In genomic region chr13:98925486-98926212, GRCm38 (mm10) we compare ENCODE assay signal across 9 mouse cellular contexts. TPM values are rescaled to one million over a fixed set of nuclear protein-coding genes. Genes with fewer than 3 reads are reported as not detected.
DNase-seq lines count a peak whose midpoint lies in the region; ATAC-seq and TF ChIP-seq lines count a peak whose summit lies in the region.
"Had no signal": no experiment of that assay in that cellular context is flagged by ENCODE, and none has a peak within 500 bp of the region (broad histone marks: within the 10 kb centered on the region; RNA-seq: fewer than 3 reads in every experiment).

No protein-coding gene starts in this region.

- H3K27me3 ChIP-seq in ES-Bruce4 (ENCODE audit: control insufficient read depth, insufficient read depth, low read length, poor library complexity, severe bottlenecking) = no peaks in the 10 kb centered on the region
- H3K27me3 ChIP-seq in forebrain, embryonic 11.5 days (ENCODE audit: control insufficient read depth, insufficient read depth, low read length) = no peaks in the 10 kb centered on the region
- H3K27me3 ChIP-seq in lung, embryonic 14.5 days (ENCODE audit: insufficient read depth, low read length) = no peaks in the 10 kb centered on the region
- no peaks in the 10 kb centered on the region for H3K27me3 ChIP-seq in neural tube, embryonic 13.5 days

- no peaks in the 10 kb centered on the region for H3K36me3 ChIP-seq in ES-Bruce4 (ENCODE audit: control insufficient read depth, insufficient read depth, low read length, poor library complexity, severe bottlenecking)
- H3K36me3 ChIP-seq in forebrain, embryonic 11.5 days (ENCODE audit: control insufficient read depth, insufficient read depth, low read length) = peaks cover 14% of the 10 kb centered on the region
- peaks cover 19% of the 10 kb centered on the region for H3K36me3 ChIP-seq in lung, embryonic 14.5 days (ENCODE audit: insufficient read depth)
- H3K36me3 ChIP-seq in neural tube, embryonic 13.5 days = peaks cover 16% of the 10 kb centered on the region

- no peak for TF ChIP-seq POLR2A in ES-Bruce4 (IDR thresholded peaks at IDR 0.05; ENCODE audit: insufficient read depth, low read length)

- peak overlapping the region; percentile 68 for H3K4me2 ChIP-seq in forebrain, embryonic 11.5 days (ENCODE audit: low read depth, low read length, severe bottlenecking)
- H3K4me2 ChIP-seq in lung, embryonic 14.5 days = peak overlapping the region; percentile 74
- H3K4me2 ChIP-seq in neural tube, embryonic 13.5 days = peak overlapping the region; percentile 90

- no peaks in the 10 kb centered on the region for H3K4me1 ChIP-seq in ES-Bruce4 (ENCODE audit: control insufficient read depth, insufficient read depth, low read length)
- H3K4me1 ChIP-seq in forebrain, embryonic 11.5 days (replicated peaks; ENCODE audit: control insufficient read depth, insufficient read depth, low read length) = peaks cover 3% of the 10 kb centered on the region; the same call in 1 of the 2 replicates
- peaks cover 2% of the 10 kb centered on the region; the same call in 1 of the 2 replicates for H3K4me1 ChIP-seq in lung, embryonic 14.5 days (ENCODE audit: insufficient read depth)
- H3K4me1 ChIP-seq in neural tube, embryonic 13.5 days (replicated peaks) = peaks cover 45% of the 10 kb centered on the region

- peak; percentile 1 for ATAC-seq in forebrain, embryonic 11.5 days (replicated peaks; ENCODE audit: low FRiP score)
- peak; percentile 64 for ATAC-seq in lung, embryonic 14.5 days (ENCODE audit: insufficient read depth)
- ATAC-seq in neural tube, embryonic 13.5 days (ENCODE audit: low read depth) = peak; percentile 81

- no peaks in the 10 kb centered on the region; the same call in 1 of the 2 replicates for H3K9me3 ChIP-seq in ES-Bruce4 (replicated peaks; ENCODE audit: control insufficient read depth, insufficient read depth, low read length, poor library complexity, severe bottlenecking)
- no peaks in the 10 kb centered on the region for H3K9me3 ChIP-seq in forebrain, embryonic 11.5 days (ENCODE audit: control insufficient read depth, low read length)
- H3K9me3 ChIP-seq in lung, embryonic 14.5 days (ENCODE audit: low read depth, low read length) = no peaks in the 10 kb centered on the region
- no peaks in the 10 kb centered on the region for H3K9me3 ChIP-seq in neural tube, embryonic 13.5 days

- H3K27ac ChIP-seq in ES-Bruce4 (ENCODE audit: insufficient read depth, low read length) = no peak overlapping the region
- H3K27ac ChIP-seq in forebrain, embryonic 11.5 days (ENCODE audit: low read depth, low read length) = peak overlapping the region; percentile 96
- peak overlapping the region; percentile 98 for H3K27ac ChIP-seq in lung, embryonic 14.5 days (ENCODE audit: low read depth)
- H3K27ac ChIP-seq in neural tube, embryonic 13.5 days (replicated peaks) = peak overlapping the region; percentile 99

- intact Hi-C loops in heart, postnatal 10 days (cut with DNase I) = loop anchor here (2.0 to 5.0 kb wide), 3 partner anchors 35 to 167 kb away; no protein-coding TSS in a partner anchor

- peak; percentile 75 for DNase-seq in adrenal gland, postnatal 14 days
- peak; percentile 74 for DNase-seq in forebrain, embryonic 11.5 days (ENCODE audit: low spot score)
- peak; percentile 80 to 81 for DNase-seq in heart, postnatal 10 days
- DNase-seq in kidney, postnatal 36 days = peak; percentile 68 to 77
- DNase-seq in lung, embryonic 14.5 days = peak; percentile 88
- peak; percentile 74 for DNase-seq in thymus, postnatal 0 days (ENCODE audit: low spot score)

- no peak for TF ChIP-seq CTCF in ES-Bruce4 (IDR thresholded peaks at IDR 0.05; ENCODE audit: low read depth, low read length)
- no peak for TF ChIP-seq CTCF in lung, embryonic 14.5 days (IDR thresholded peaks at IDR 0.05; ENCODE audit: low read depth)

- TF ChIP-seq EP300 in ES-Bruce4 (IDR thresholded peaks at IDR 0.05; ENCODE audit: insufficient read depth, low read depth, low read length) = no peak

- peak overlapping the region; percentile 93 for H3K9ac ChIP-seq in ES-Bruce4 (ENCODE audit: low read depth, poor library complexity, severe bottlenecking)
- peak overlapping the region; percentile 100 for H3K9ac ChIP-seq in forebrain, embryonic 11.5 days (ENCODE audit: low read length)
- H3K9ac ChIP-seq in lung, embryonic 14.5 days = peak overlapping the region; percentile 100
- peak overlapping the region; percentile 100 for H3K9ac ChIP-seq in neural tube, embryonic 13.5 days

- peak overlapping the region; percentile 98 for H3K4me3 ChIP-seq in ES-Bruce4 (ENCODE audit: low read depth, low read length)
- H3K4me3 ChIP-seq in forebrain, embryonic 11.5 days (ENCODE audit: low read depth, low read length) = peak overlapping the region; percentile 99
- H3K4me3 ChIP-seq in lung, embryonic 14.5 days (ENCODE audit: low read depth, low read length) = peak overlapping the region; percentile 100
- peak overlapping the region; percentile 98 for H3K4me3 ChIP-seq in neural tube, embryonic 13.5 days

- WGBS in forebrain, embryonic 11.5 days = under 1% methylated on average over 53 of the region's 66 CpGs
- WGBS in lung, embryonic 14.5 days = under 1% methylated on average over 65 of the region's 66 CpGs
- WGBS in neural tube, embryonic 13.5 days = under 1% methylated on average over 66 of the region's 66 CpGs

RNA-seq across cellular contexts. Expression of gene Tnpo1, which starts 0.5 kb away (rescaled TPM):
- polyA plus RNA-seq in ES-Bruce4 (2011; ENCODE audit: insufficient read depth, insufficient read length, low read depth, missing spikeins) = 253 and 256 TPM in 2 replicates
- total RNA-seq in adrenal gland, postnatal 14 days (2021) = 112 and 119 TPM in 2 replicates
- 60.2 and 65.7 TPM in 2 replicates for polyA plus RNA-seq in forebrain, embryonic 11.5 days (2014; fragmentation: Nextera tagmentation; extraction: Ambion mirVana)
- 10 to 100 TPM; 87.6 to 90.6 TPM for total RNA-seq in heart, postnatal 10 days (2021)
- polyA plus RNA-seq in lung, embryonic 14.5 days (2014; fragmentation: Nextera tagmentation; extraction: Ambion mirVana) = 39.3 and 46.5 TPM in 2 replicates
- 51.9 and 63.7 TPM in 2 replicates for polyA plus RNA-seq in neural tube, embryonic 13.5 days (2015; fragmentation: Nextera tagmentation; extraction: Ambion mirVana)
- 33.8 and 37.8 TPM in 2 replicates for polyA plus RNA-seq in thymus, postnatal 0 days (2015; fragmentation: Nextera tagmentation; extraction: Ambion mirVana)

RNA-seq across cellular contexts. Expression of gene 1700024P04Rik, which starts 58.7 kb away (rescaled TPM):
- not detected in 2 replicates for polyA plus RNA-seq in ES-Bruce4 (2011; ENCODE audit: insufficient read depth, insufficient read length, low read depth, missing spikeins)
- not detected in 2 replicates for total RNA-seq in adrenal gland, postnatal 14 days (2021)
- not detected in 2 replicates for polyA plus RNA-seq in forebrain, embryonic 11.5 days (2014; fragmentation: Nextera tagmentation; extraction: Ambion mirVana)
- not detected for total RNA-seq in heart, postnatal 10 days (2021)
- not detected in 2 replicates for polyA plus RNA-seq in lung, embryonic 14.5 days (2014; fragmentation: Nextera tagmentation; extraction: Ambion mirVana)
- not detected in 2 replicates for polyA plus RNA-seq in neural tube, embryonic 13.5 days (2015; fragmentation: Nextera tagmentation; extraction: Ambion mirVana)
- not detected in 2 replicates for polyA plus RNA-seq in thymus, postnatal 0 days (2015; fragmentation: Nextera tagmentation; extraction: Ambion mirVana)
- polyA plus RNA-seq: large intestine, adult 2 months had no signal

Comparison
In these comparisons a context has a peak if more than half of its experiments do, and no peak if none do; other contexts are left out.
1. ATAC-seq: peak in every context shown above with its lines; median percentile 81 in neural tube, embryonic 13.5 days; 64 in lung, embryonic 14.5 days; 1 in forebrain, embryonic 11.5 days.